Mouse (Mus musculus) olfactory bulb, adult 2 months (tissue): ENCODE data around the gene Tprn.

Source experiments
- CTCF ChIP-seq: fragments of 200-500 bp; IDR thresholded peaks from 2 replicates; pipeline ENCODE4 v1.5.1; 2012; ENCODE audit warnings: low read depth, mild to moderate bottlenecking, low read length, moderate library complexity; ENCODE audit not compliant: insufficient read depth
- POLR2A ChIP-seq: fragments of 200-500 bp; IDR thresholded peaks from 2 replicates; pipeline ENCODE4 v1.6.1; 2012; ENCODE audit warnings: mild to moderate bottlenecking, low read depth, low read length, moderate library complexity; ENCODE audit not compliant: insufficient read depth

DNA sequence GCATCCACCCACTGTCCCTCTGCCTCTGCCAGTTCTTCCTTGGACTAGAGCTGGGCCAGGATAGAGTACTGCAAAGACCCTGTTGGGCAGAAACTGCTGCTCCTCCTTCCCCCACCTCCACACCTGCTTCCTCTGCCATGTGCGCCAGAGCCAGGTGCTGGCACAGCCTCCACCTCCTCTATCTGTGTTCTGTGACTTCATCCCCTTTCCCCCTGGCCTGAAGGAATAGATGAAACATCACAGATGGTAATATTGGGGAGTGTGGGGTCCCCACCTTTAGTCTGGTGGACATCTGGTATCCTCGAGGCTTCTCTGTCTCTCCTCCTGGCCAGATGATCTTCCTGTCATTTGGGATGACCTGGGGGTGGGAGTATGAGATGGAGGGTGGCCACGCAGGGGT is 41.0 kb downstream of the Tprn start:
- TF ChIP-seq CTCF = no peak
- TF ChIP-seq POLR2A = no peak
